Mouse (Mus musculus): ENCODE data around the gene Arhgap22.

The Arhgap22 gene

GRCm38 (mm10) chr14:33366891-33367777, 153.3 kb downstream of the Arhgap22 start:
- no peak for DNase-seq (ENCODE audit: low read depth, low spot score)

- DNase-seq (ENCODE audit: low read depth, low spot score), result no peak
Measured at GRCm38 (mm10) chr14:33369375-33369774, 155.5 kb downstream of the Arhgap22 start.

- peak; percentile 70 for DNase-seq (ENCODE audit: low read depth, low spot score)
Measured at GRCm38 (mm10) chr14:33370056-33370455, 156.2 kb downstream of the Arhgap22 start.

GRCm38 (mm10) chr14:33371248-33371647, 157.4 kb downstream of the Arhgap22 start:
- DNase-seq (ENCODE audit: low read depth, low spot score), result peak; percentile 66

- DNase-seq (ENCODE audit: low read depth, low spot score), result no peak
Measured at GRCm38 (mm10) chr14:33373271-33373670, 159.4 kb downstream of the Arhgap22 start.

- DNase-seq (ENCODE audit: low read depth, low spot score), result no peak
Measured at GRCm38 (mm10) chr14:33374089-33374488, 160.3 kb downstream of the Arhgap22 start.

- DNase-seq (ENCODE audit: low read depth, low spot score), result no peak
Measured at GRCm38 (mm10) chr14:33377211-33377610, 163.4 kb downstream of the Arhgap22 start.

- no peak for DNase-seq (ENCODE audit: low read depth, low spot score)
Measured at GRCm38 (mm10) chr14:33378723-33379122, 164.9 kb downstream of the Arhgap22 start.

- DNase-seq (ENCODE audit: low read depth, low spot score), result no peak
Measured at GRCm38 (mm10) chr14:33380830-33381457, 167.1 kb downstream of the Arhgap22 start.

- DNase-seq (ENCODE audit: low read depth, low spot score), result no peak
Measured at GRCm38 (mm10) chr14:33398065-33398860, 184.4 kb downstream of the Arhgap22 start.

GRCm38 (mm10) chr14:33400019-33400418, 186.2 kb downstream of the Arhgap22 start:
- no peak for DNase-seq (ENCODE audit: low read depth, low spot score)

GRCm38 (mm10) chr14:33402331-33402730, 188.5 kb downstream of the Arhgap22 start:
- DNase-seq (ENCODE audit: low read depth, low spot score), result peak; percentile 59

GRCm38 (mm10) chr14:33415746-33416145, 201.9 kb downstream of the Arhgap22 start:
- no peak for DNase-seq (ENCODE audit: low read depth, low spot score)

- no peak for DNase-seq (ENCODE audit: low read depth, low spot score)
Measured at GRCm38 (mm10) chr14:33418311-33418909, 204.6 kb downstream of the Arhgap22 start.
